Mouse (Mus musculus): ENCODE data around the gene Dnah11.

Gene Dnah11

GRCm38 (mm10) chr12:118198386-118199093 lies at the start of gene Dnah11:
Dnah11 (minus strand) TSS chr12:118199043.
- peak; percentile 86 for DNase-seq

- no peak for DNase-seq
These were observed 22.3 kb upstream of the Dnah11 start for GRCm38 (mm10) chr12:118221182-118221581.

- peak; percentile 9 for DNase-seq
These were observed 21.2 kb upstream of the Dnah11 start for GRCm38 (mm10) chr12:118220062-118220461.

- no peak for DNase-seq
These were observed 13.3 kb upstream of the Dnah11 start for GRCm38 (mm10) chr12:118212163-118212562.

GRCm38 (mm10) chr12:118196583-118196982 lies 2.3 kb downstream of the Dnah11 start:
- DNase-seq, result no peak

- DNase-seq, result no peak
These were observed 9.3 kb downstream of the Dnah11 start for GRCm38 (mm10) chr12:118189535-118189934.

- no peak for DNase-seq
These were observed 11.2 kb downstream of the Dnah11 start for GRCm38 (mm10) chr12:118187663-118188062.

- no peak for DNase-seq
These were observed 11.9 kb downstream of the Dnah11 start for GRCm38 (mm10) chr12:118186881-118187489.

- no peak for DNase-seq
These were observed 12.5 kb downstream of the Dnah11 start for GRCm38 (mm10) chr12:118186120-118186880.

- peak; percentile 17 for DNase-seq
These were observed 14.1 kb downstream of the Dnah11 start for GRCm38 (mm10) chr12:118184731-118185130.

- no peak for DNase-seq
These were observed 21.1 kb downstream of the Dnah11 start for GRCm38 (mm10) chr12:118177756-118178155.

- peak; percentile 3 for DNase-seq
These were observed 34.1 kb downstream of the Dnah11 start for GRCm38 (mm10) chr12:118164785-118165184.

GRCm38 (mm10) chr12:118156986-118157385 lies 41.9 kb downstream of the Dnah11 start:
- DNase-seq, result no peak

GRCm38 (mm10) chr12:118147521-118148033 lies 51.3 kb downstream of the Dnah11 start:
- DNase-seq, result no peak

GRCm38 (mm10) chr12:118128116-118128515 lies 70.7 kb downstream of the Dnah11 start:
- DNase-seq, result no peak

GRCm38 (mm10) chr12:118119668-118120067 lies 79.2 kb downstream of the Dnah11 start:
- no peak for DNase-seq

GRCm38 (mm10) chr12:118112599-118112998 lies 86.2 kb downstream of the Dnah11 start:
- DNase-seq, result peak; percentile 17

GRCm38 (mm10) chr12:118111896-118112295 lies 86.9 kb downstream of the Dnah11 start:
- peak; percentile 6 for DNase-seq

- no peak for DNase-seq
These were observed 91.1 kb downstream of the Dnah11 start for GRCm38 (mm10) chr12:118107719-118108118.

GRCm38 (mm10) chr12:118104520-118104919 lies 94.3 kb downstream of the Dnah11 start:
- no peak for DNase-seq

GRCm38 (mm10) chr12:118099694-118100093 lies 99.1 kb downstream of the Dnah11 start:
- no peak for DNase-seq

- DNase-seq, result no peak
These were observed 100.6 kb downstream of the Dnah11 start for GRCm38 (mm10) chr12:118098257-118098656.

- no peak for DNase-seq
These were observed 103.9 kb downstream of the Dnah11 start for GRCm38 (mm10) chr12:118094946-118095345.
